Mouse (Mus musculus) right cerebral cortex, postnatal 14 days (tissue): ENCODE measurements around the gene Gc.

ENCODE experiments used
- DNase-seq: peaks from one replicate; pipeline ENCODE4 v3.0.0; 2022

Gc gene

GRCm38 (mm10) chr5:89457554-89458062 is at the start of gene Gc:
TSS of gene Gc (minus strand) at chr5:89457898.
- no peak for DNase-seq

GRCm38 (mm10) chr5:89500182-89500581 is 42.5 kb upstream of the Gc start:
- DNase-seq = peak; percentile 5

GRCm38 (mm10) chr5:89492560-89492959 is 34.9 kb upstream of the Gc start:
- DNase-seq = no peak

- no peak for DNase-seq
Observed at GRCm38 (mm10) chr5:89470483-89470882, 12.8 kb upstream of the Gc start.

GRCm38 (mm10) chr5:89467886-89468285 is 10.2 kb upstream of the Gc start:
- no peak for DNase-seq

GRCm38 (mm10) chr5:89467045-89467444 is 9.3 kb upstream of the Gc start:
- DNase-seq = no peak

- DNase-seq = no peak
Observed at GRCm38 (mm10) chr5:89466275-89466674, 8.6 kb upstream of the Gc start.

- DNase-seq = no peak
Observed at GRCm38 (mm10) chr5:89461817-89462216, 4.1 kb upstream of the Gc start.

- no peak for DNase-seq
Observed at GRCm38 (mm10) chr5:89459591-89459990, 1.9 kb upstream of the Gc start.

- DNase-seq = no peak
Observed at GRCm38 (mm10) chr5:89458987-89459386, 1.3 kb upstream of the Gc start.

- DNase-seq = peak; percentile 11
Observed at GRCm38 (mm10) chr5:89455526-89455925, 2.2 kb downstream of the Gc start.

- DNase-seq = no peak
Observed at GRCm38 (mm10) chr5:89450798-89451197, 6.9 kb downstream of the Gc start.

- DNase-seq = no peak
Observed at GRCm38 (mm10) chr5:89449325-89449724, 8.4 kb downstream of the Gc start.

GRCm38 (mm10) chr5:89447978-89448377 is 9.7 kb downstream of the Gc start:
- no peak for DNase-seq

- DNase-seq = no peak
Observed at GRCm38 (mm10) chr5:89444360-89444759, 13.3 kb downstream of the Gc start.

GRCm38 (mm10) chr5:89411536-89411935 is 46.2 kb downstream of the Gc start:
- no peak for DNase-seq

- no peak for DNase-seq
Observed at GRCm38 (mm10) chr5:89407376-89408082, 50.2 kb downstream of the Gc start.

GRCm38 (mm10) chr5:89405132-89405531 is 52.6 kb downstream of the Gc start:
- no peak for DNase-seq

GRCm38 (mm10) chr5:89390405-89390804 is 67.3 kb downstream of the Gc start:
- DNase-seq = no peak

GRCm38 (mm10) chr5:89384204-89384603 is 73.5 kb downstream of the Gc start:
- no peak for DNase-seq

- no peak for DNase-seq
Observed at GRCm38 (mm10) chr5:89381340-89381739, 76.4 kb downstream of the Gc start.

- DNase-seq = no peak
Observed at GRCm38 (mm10) chr5:89370140-89370539, 87.6 kb downstream of the Gc start.

- DNase-seq = no peak
Observed at GRCm38 (mm10) chr5:89368045-89368743, 89.5 kb downstream of the Gc start.
